In the genomic region with DNA sequence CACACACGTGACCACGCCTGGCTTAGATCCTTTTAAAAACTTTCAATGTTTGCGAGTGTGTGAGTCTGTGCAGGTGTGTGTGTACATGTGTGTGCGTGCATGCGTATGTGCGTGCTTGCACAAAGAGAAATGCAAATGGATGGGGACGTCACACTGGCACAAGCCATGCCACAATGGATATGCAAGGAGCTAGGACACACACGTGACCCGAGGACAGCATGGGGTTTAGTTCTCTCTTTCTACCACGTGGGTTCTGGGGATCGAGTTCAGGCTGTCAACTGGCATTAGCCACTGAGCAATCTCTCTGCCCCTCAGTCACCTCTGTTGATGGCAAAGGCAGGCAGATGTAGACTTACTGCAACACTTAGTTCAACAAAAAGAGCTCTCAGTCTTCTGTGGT, we compare ENCODE assay signal across 10 mouse cellular contexts. TPM values are rescaled to one million over a fixed set of nuclear protein-coding genes. Genes with fewer than 3 reads are reported as not detected.
DNase-seq lines count a peak whose midpoint lies in the region; ATAC-seq and TF ChIP-seq lines count a peak whose summit lies in the region.
"Had no signal": no experiment of that assay in that cellular context is flagged by ENCODE, and none has a peak within 500 bp of the region (broad histone marks: within the 10 kb centered on the region; RNA-seq: fewer than 3 reads in every experiment).

No protein-coding gene starts in this region.

- dilution Hi-C loops in CH12.LX (cut with MboI; ENCODE audit: extremely low pct_ligation_motif_present, extremely low pct_unique_long_range_greater_than_20kb, low sequenced_read_pairs): no loop called here

- DNase-seq in heart, embryonic 10.5 days (ENCODE audit: low spot score): no peak
- DNase-seq in CH12.LX (ENCODE audit: extremely low read depth) (no peak), MEL (ENCODE audit: low read depth, low spot score) (peak; percentile 55)
- no peak for DNase-seq in urinary bladder, postnatal 10 days (ENCODE audit: low spot score)

- H3K9me3 ChIP-seq in heart, embryonic 16.5 days (replicated peaks; ENCODE audit: control insufficient read depth, low read length): no peaks in the 10 kb centered on the region
- H3K9me3 ChIP-seq in heart, embryonic 10.5 days: no peaks in the 10 kb centered on the region
- H3K9me3 ChIP-seq in CH12.LX (replicated peaks; ENCODE audit: low read length): no peaks in the 10 kb centered on the region
- no peaks in the 10 kb centered on the region for H3K9me3 ChIP-seq in MEL (replicated peaks; ENCODE audit: insufficient read depth, low read length)
- H3K9me3 ChIP-seq in liver, embryonic 16.5 days (replicated peaks; ENCODE audit: control insufficient read depth, low read length): no peaks in the 10 kb centered on the region
- no peaks in the 10 kb centered on the region for H3K9me3 ChIP-seq in intestine, embryonic 16.5 days (ENCODE audit: control insufficient read depth, low read length)
- H3K9me3 ChIP-seq: embryonic facial prominence, embryonic 12.5 days; forebrain, embryonic 13.5 days had no signal

- in situ Hi-C loops in CH12.LX (cut with MboI; ENCODE audit: low pct_ligation_motif_present, low pct_unique_long_range_greater_than_20kb, low sequenced_read_pairs): no loop called here

- no peak for TF ChIP-seq POLR2A in CH12.LX (IDR thresholded peaks at IDR 0.05; ENCODE audit: low read depth, low read length)
- TF ChIP-seq POLR2A in MEL (IDR thresholded peaks at IDR 0.05; ENCODE audit: control insufficient read depth in 1 of 2, insufficient read depth in 1 of 2, low read depth in 1 of 2, low read length in 2 of 2, poor library complexity in 1 of 2): no peak

- H3K36me3 ChIP-seq in heart, embryonic 16.5 days (ENCODE audit: control insufficient read depth, insufficient read depth): peaks cover 3% of the 10 kb centered on the region; the same call in 1 of the 2 replicates
- peaks cover 23% of the 10 kb centered on the region for H3K36me3 ChIP-seq in heart, embryonic 10.5 days
- H3K36me3 ChIP-seq in CH12.LX (replicated peaks in 1 of 2; ENCODE audit: control insufficient read depth in 1 of 2, insufficient read depth in 1 of 2, low read length in 1 of 2) (peaks cover 3 to 50% of the 10 kb centered on the region in 2 experiments), MEL (ENCODE audit: control insufficient read depth in 1 of 2, insufficient read depth in 2 of 2, low read length in 2 of 2) (peaks cover 3 to 69% of the 10 kb centered on the region in 2 experiments)
- H3K36me3 ChIP-seq in liver, embryonic 16.5 days (ENCODE audit: control insufficient read depth, insufficient read depth): peaks cover 5% of the 10 kb centered on the region; the same call in 1 of the 2 replicates
- no peaks in the 10 kb centered on the region for H3K36me3 ChIP-seq in intestine, embryonic 16.5 days (ENCODE audit: control insufficient read depth, insufficient read depth, low read length)

- H3K79me2 ChIP-seq in CH12.LX (replicated peaks; ENCODE audit: control insufficient read depth, extremely low read depth, insufficient read depth, poor library complexity, severe bottlenecking): peaks cover 18% of the 10 kb centered on the region
- H3K79me2 ChIP-seq in MEL (ENCODE audit: control insufficient read depth, insufficient read depth, low read length, poor library complexity): peaks cover 88% of the 10 kb centered on the region

- H3K4me1 ChIP-seq in heart, embryonic 16.5 days (ENCODE audit: control insufficient read depth, insufficient read depth, low read length): peaks cover 66% of the 10 kb centered on the region
- peaks cover 97% of the 10 kb centered on the region for H3K4me1 ChIP-seq in heart, embryonic 10.5 days
- H3K4me1 ChIP-seq in CH12.LX (ENCODE audit: control insufficient read depth in 1 of 2, insufficient read depth in 2 of 2): peaks cover 53 to 96% of the 10 kb centered on the region in 2 experiments
- H3K4me1 ChIP-seq in MEL (ENCODE audit: control insufficient read depth in 1 of 2, insufficient read depth in 2 of 2, low read length in 2 of 2): peaks cover 31 to 71% of the 10 kb centered on the region in 2 experiments
- H3K4me1 ChIP-seq in liver, embryonic 16.5 days (ENCODE audit: control insufficient read depth, low read depth, low read length): peaks cover 95% of the 10 kb centered on the region
- peaks cover 32% of the 10 kb centered on the region for H3K4me1 ChIP-seq in intestine, embryonic 16.5 days (ENCODE audit: control insufficient read depth, insufficient read depth, low read length)

- H3K27me3 ChIP-seq in heart, embryonic 16.5 days (ENCODE audit: control insufficient read depth, insufficient read depth, low read length): no peaks in the 10 kb centered on the region
- H3K27me3 ChIP-seq in heart, embryonic 10.5 days (ENCODE audit: insufficient read depth, poor library complexity, severe bottlenecking): no peaks in the 10 kb centered on the region
- H3K27me3 ChIP-seq in CH12.LX (replicated peaks): no peaks in the 10 kb centered on the region
- H3K27me3 ChIP-seq in MEL (ENCODE audit: control insufficient read depth in 1 of 2, insufficient read depth in 2 of 2, low read length in 2 of 2): no peaks in the 10 kb centered on the region
- no peaks in the 10 kb centered on the region for H3K27me3 ChIP-seq in liver, embryonic 16.5 days (ENCODE audit: control insufficient read depth, insufficient read depth, low read depth, low read length)
- no peaks in the 10 kb centered on the region for H3K27me3 ChIP-seq in intestine, embryonic 16.5 days (replicated peaks; ENCODE audit: control insufficient read depth, insufficient read depth, low read length)
- H3K27me3 ChIP-seq: embryonic facial prominence, embryonic 12.5 days; forebrain, embryonic 13.5 days had no signal

- H3K4me3 ChIP-seq in heart, embryonic 16.5 days (ENCODE audit: low read length): no peak overlapping the region
- no peak overlapping the region for H3K4me3 ChIP-seq in heart, embryonic 10.5 days
- H3K4me3 ChIP-seq in CH12.LX (replicated peaks in 1 of 3; ENCODE audit: low read depth in 2 of 3, low read length in 2 of 3, poor library complexity in 1 of 3): peak overlapping the region in 1 of 3 experiments; percentile 20
- peak overlapping the region; percentile 18 to 35; a peak in 3 of 4 replicates for H3K4me3 ChIP-seq in MEL (ENCODE audit: control insufficient read depth in 1 of 2, insufficient read depth in 1 of 2, low read depth in 2 of 2, low read length in 2 of 2)
- no peak overlapping the region for H3K4me3 ChIP-seq in liver, embryonic 16.5 days (ENCODE audit: low read depth, low read length)
- H3K4me3 ChIP-seq in intestine, embryonic 16.5 days (ENCODE audit: low read length): no peak overlapping the region
- H3K4me3 ChIP-seq: embryonic facial prominence, embryonic 12.5 days; forebrain, embryonic 13.5 days had no signal

- no peak overlapping the region for H3K9ac ChIP-seq in heart, embryonic 16.5 days (ENCODE audit: low read length)
- H3K9ac ChIP-seq in CH12.LX (ENCODE audit: insufficient read depth, low read depth) (peak overlapping the region; percentile 48), MEL (ENCODE audit: control insufficient read depth, low read depth, low read length, poor library complexity, severe bottlenecking) (peak overlapping the region; percentile 73)
- H3K9ac ChIP-seq in liver, embryonic 16.5 days (ENCODE audit: low read depth, low read length): peak overlapping the region; percentile 38; the same call in 1 of the 2 replicates
- H3K9ac ChIP-seq in intestine, embryonic 16.5 days (ENCODE audit: low read depth, low read length): no peak overlapping the region
- H3K9ac ChIP-seq: embryonic facial prominence, embryonic 12.5 days; forebrain, embryonic 13.5 days had no signal

- TF ChIP-seq RAD21 in CH12.LX (IDR thresholded peaks at IDR 0.05; ENCODE audit: low read depth, low read length) (no peak), MEL (IDR thresholded peaks at IDR 0.05; ENCODE audit: low read depth, low read length) (no peak)

- H3K4me2 ChIP-seq in heart, embryonic 16.5 days (ENCODE audit: low read depth, low read length): no peak overlapping the region
- peak overlapping the region; percentile 90 for H3K4me2 ChIP-seq in CH12.LX (ENCODE audit: insufficient read depth, low read depth, poor library complexity, severe bottlenecking)
- peak overlapping the region; percentile 17 for H3K4me2 ChIP-seq in liver, embryonic 16.5 days (ENCODE audit: low read depth, low read length)
- H3K4me2 ChIP-seq in intestine, embryonic 16.5 days (ENCODE audit: low read depth, low read length): no peak overlapping the region
- H3K4me2 ChIP-seq: embryonic facial prominence, embryonic 12.5 days; forebrain, embryonic 13.5 days had no signal

- WGBS in heart, embryonic 16.5 days: 82% methylated on average over 11 of the region's 11 CpGs
- WGBS in heart, embryonic 10.5 days: 85% methylated on average over 11 of the region's 11 CpGs
- 54% methylated on average over 11 of the region's 11 CpGs for WGBS in liver, embryonic 16.5 days (ENCODE audit: insufficient replicate concordance)
- WGBS in intestine, embryonic 16.5 days: 89% methylated on average over 11 of the region's 11 CpGs

- no peak for TF ChIP-seq CTCF in CH12.LX (conservative IDR thresholded peaks at IDR 0.05 in 1 of 2, IDR thresholded peaks at IDR 0.05 in 1 of 2; ENCODE audit: low read depth in 2 of 2, low read length in 2 of 2)
- TF ChIP-seq CTCF in MEL (IDR thresholded peaks at IDR 0.05 in 2 of 3, conservative IDR thresholded peaks at IDR 0.05 in 1 of 3; ENCODE audit: control insufficient read depth in 1 of 3, insufficient read depth in 1 of 3, low read depth in 2 of 3, low read length in 3 of 3, poor library complexity in 1 of 3, severe bottlenecking in 1 of 3): no peak

- TF ChIP-seq EP300 in CH12.LX (IDR thresholded peaks at IDR 0.05; ENCODE audit: low read length) (no peak), MEL (IDR thresholded peaks at IDR 0.05; ENCODE audit: low read depth in 1 of 2, low read length in 2 of 2) (no peak)

- no peak for ATAC-seq in heart, embryonic 16.5 days (replicated peaks; ENCODE audit: extremely low read depth, insufficient read depth, low FRiP score)
- no peak for ATAC-seq in liver, embryonic 16.5 days (ENCODE audit: low read depth)
- no peak for ATAC-seq in intestine, embryonic 16.5 days
- ATAC-seq: forebrain, embryonic 13.5 days; intestine, postnatal 0 days had no signal

- H3K27ac ChIP-seq in heart, embryonic 16.5 days (ENCODE audit: low read length): peak overlapping the region; percentile 49
- H3K27ac ChIP-seq in heart, embryonic 10.5 days: no peak overlapping the region
- peak overlapping the region; percentile 8; the same call in 1 of the 2 replicates for H3K27ac ChIP-seq in CH12.LX (ENCODE audit: insufficient read depth, low read depth)
- H3K27ac ChIP-seq in MEL (ENCODE audit: control insufficient read depth, low read depth, low read length): peak overlapping the region; percentile 94
- H3K27ac ChIP-seq in liver, embryonic 16.5 days (ENCODE audit: low read length): peak overlapping the region; percentile 74
- H3K27ac ChIP-seq in intestine, embryonic 16.5 days (ENCODE audit: low read length): no peak overlapping the region
- H3K27ac ChIP-seq: embryonic facial prominence, embryonic 12.5 days; forebrain, embryonic 13.5 days had no signal

RNA-seq across cellular contexts. Expression of a gene that starts 10.4 kb away (rescaled TPM):
- 58.7 and 61.4 TPM in 2 replicates for polyA plus RNA-seq in heart, embryonic 16.5 days (2015; fragmentation: Nextera tagmentation; extraction: Ambion mirVana)
- polyA plus RNA-seq in heart, embryonic 10.5 days (2016; fragmentation: Nextera tagmentation; extraction: Ambion mirVana): 54.0 and 61.4 TPM in 2 replicates
- total RNA-seq in CH12.LX (2012; rRNA removed) (8.3 and 8.7 TPM in 2 replicates), CH12.LX (2014; rRNA removed) (10.2 and 10.6 TPM in 2 replicates), MEL (2012; rRNA removed) (27.4 and 28.6 TPM in 2 replicates)
- polyA plus RNA-seq in CH12.LX (2012; ENCODE audit: insufficient read length, low read depth) (23.5 and 24.7 TPM in 2 replicates), MEL (2012; ENCODE audit: insufficient read depth in 1 of 2, insufficient read length in 2 of 2, low read depth in 1 of 2, low replicate concordance in 2 of 2, missing spikeins in 1 of 2) (10 to 100 TPM in 1 of 2 experiments, not detected in 1; 66.0 TPM)
- polyA plus RNA-seq in liver, embryonic 16.5 days (2015; fragmentation: Nextera tagmentation; extraction: Ambion mirVana): 14.3 and 16.3 TPM in 2 replicates
- 25.7 and 27.1 TPM in 2 replicates for polyA plus RNA-seq in intestine, embryonic 16.5 days (2015; fragmentation: Nextera tagmentation; extraction: Ambion mirVana)

RNA-seq across cellular contexts. Expression of a gene that starts 48.3 kb away (rescaled TPM):
- 11.2 and 11.7 TPM in 2 replicates for polyA plus RNA-seq in heart, embryonic 16.5 days (2015; fragmentation: Nextera tagmentation; extraction: Ambion mirVana)
- 6.5 and 8.4 TPM in 2 replicates for polyA plus RNA-seq in heart, embryonic 10.5 days (2016; fragmentation: Nextera tagmentation; extraction: Ambion mirVana)
- total RNA-seq in CH12.LX (2012; rRNA removed): 48.4 and 49.8 TPM in 2 replicates
- total RNA-seq in CH12.LX (2014; rRNA removed): 26.1 and 28.3 TPM in 2 replicates
- polyA plus RNA-seq in CH12.LX (2012; ENCODE audit: insufficient read length, low read depth): 42.1 and 44.7 TPM in 2 replicates
- total RNA-seq in MEL (2012; rRNA removed): 14.9 and 16.6 TPM in 2 replicates
- polyA plus RNA-seq in MEL (2012; ENCODE audit: insufficient read depth in 1 of 2, insufficient read length in 2 of 2, low read depth in 1 of 2, low replicate concordance in 2 of 2, missing spikeins in 1 of 2): 10 to 100 TPM in 1 of 2 experiments, not detected in 1; 31.6 TPM
- 12.4 and 16.3 TPM in 2 replicates for polyA plus RNA-seq in liver, embryonic 16.5 days (2015; fragmentation: Nextera tagmentation; extraction: Ambion mirVana)
- polyA plus RNA-seq in intestine, embryonic 16.5 days (2015; fragmentation: Nextera tagmentation; extraction: Ambion mirVana): 33.8 and 34.8 TPM in 2 replicates

Comparison
In these comparisons a context has a peak if more than half of its experiments do, and no peak if none do; other contexts are left out.
1. H3K27ac ChIP-seq: peak in heart, embryonic 16.5 days (single experiment), CH12.LX (single experiment), MEL (single experiment) and liver, embryonic 16.5 days (single experiment); none in heart, embryonic 10.5 days (single experiment) and intestine, embryonic 16.5 days (single experiment).
2. H3K4me2 ChIP-seq: peak in CH12.LX (single experiment) and liver, embryonic 16.5 days (single experiment); none in heart, embryonic 16.5 days (single experiment) and intestine, embryonic 16.5 days (single experiment).
3. H3K4me3 ChIP-seq: peak in MEL (2 of 2); none in heart, embryonic 16.5 days (single experiment), heart, embryonic 10.5 days (single experiment), liver, embryonic 16.5 days (single experiment) and intestine, embryonic 16.5 days (single experiment).
4. H3K9ac ChIP-seq: peak in CH12.LX (single experiment), MEL (single experiment) and liver, embryonic 16.5 days (single experiment); none in heart, embryonic 16.5 days (single experiment) and intestine, embryonic 16.5 days (single experiment).